Mouse (Mus musculus) c-Kit-positive CD71-positive TER-119-negative erythroid progenitor cells, embryonic 14.5 days (primary cell): ENCODE data around the gene Gm20662.
A peak's percentile ranks its signal among the peaks of the same experiment; 100 is the strongest.

Experiments
- DNase-seq: peaks from one replicate; pipeline ENCODE4 v3.0.0-alpha.2; 2013; ENCODE audit warnings: low read depth

The Gm20662 gene

GRCm38 (mm10) chr9:107975399-107976386 is 20.5 kb upstream of the Gm20662 start, which contains the start of gene Uba7:
TSS of gene Uba7 (plus strand) at chr9:107975505.
- peak; percentile 93 for DNase-seq

- DNase-seq, result no peak
Measured at GRCm38 (mm10) chr9:107978815-107979214, 17.3 kb upstream of the Gm20662 start.

- no peak for DNase-seq
Measured at GRCm38 (mm10) chr9:107981684-107982605, 14.2 kb upstream of the Gm20662 start.

- DNase-seq, result peak; percentile 83
Measured at GRCm38 (mm10) chr9:107982681-107983346, 13.3 kb upstream of the Gm20662 start, which contains the start of gene Gm20661. TSS of gene Gm20661 (plus strand) at chr9:107983058.

- no peak for DNase-seq
Measured at GRCm38 (mm10) chr9:107983421-107983890, 12.7 kb upstream of the Gm20662 start.

GRCm38 (mm10) chr9:107984052-107984753 is 11.9 kb upstream of the Gm20662 start:
- DNase-seq, result no peak

- DNase-seq, result no peak
Measured at GRCm38 (mm10) chr9:107984754-107985055, 11.4 kb upstream of the Gm20662 start.

- DNase-seq, result peak; percentile 85
Measured at GRCm38 (mm10) chr9:107985131-107986119, 10.7 kb upstream of the Gm20662 start, which contains the start of gene Inka1. TSS of gene Inka1 (minus strand) at chr9:107985879.

- no peak for DNase-seq
Measured at GRCm38 (mm10) chr9:107986376-107986775, 9.8 kb upstream of the Gm20662 start.

- no peak for DNase-seq
Measured at GRCm38 (mm10) chr9:107987950-107988349, 8.2 kb upstream of the Gm20662 start.

GRCm38 (mm10) chr9:107992197-107992596 is 4.0 kb upstream of the Gm20662 start, which contains the start of gene Cdhr4:
TSS of gene Cdhr4 (plus strand) at chr9:107992497.
- DNase-seq, result no peak

- DNase-seq, result no peak
Measured at GRCm38 (mm10) chr9:107993013-107993412, 3.1 kb upstream of the Gm20662 start.

- DNase-seq, result no peak
Measured at GRCm38 (mm10) chr9:107994464-107994863, 1.7 kb upstream of the Gm20662 start.

- DNase-seq, result no peak
Measured at GRCm38 (mm10) chr9:107995513-107995912, 636 bp upstream of the Gm20662 start.

GRCm38 (mm10) chr9:108001922-108002770 is 6.0 kb downstream of the Gm20662 start, which contains the start of gene Ip6k1:
TSS of gene Ip6k1 (plus strand) at chr9:108002501.
- peak; percentile 100 for DNase-seq

- DNase-seq, result peak; percentile 28
Measured at GRCm38 (mm10) chr9:108002778-108003530, 6.8 kb downstream of the Gm20662 start.

GRCm38 (mm10) chr9:108003531-108003890 is 7.4 kb downstream of the Gm20662 start:
- DNase-seq, result no peak

- no peak for DNase-seq
Measured at GRCm38 (mm10) chr9:108008041-108008440, 11.9 kb downstream of the Gm20662 start.
